Mouse (Mus musculus): ENCODE data around the gene Tagln3. TPM values are rescaled to one million over a fixed set of nuclear protein-coding genes. Genes with fewer than 3 reads are reported as not detected.

Tagln3 gene
- 414 and 527 TPM in 2 replicates for polyA plus RNA-seq (2012; rRNA removed)

GRCm38 (mm10) chr16:45724061-45724741, at the start of gene Tagln3:
Tagln3 (minus strand) TSS chr16:45724608.

GRCm38 (mm10) chr16:45742615-45743476, 18.4 kb upstream of the Tagln3 start, which contains the start of gene Abhd10:
Abhd10 (minus strand) TSS chr16:45742955.

GRCm38 (mm10) chr16:45693558-45693957, 30.9 kb downstream of the Tagln3 start, which contains the start of gene Tmprss7:
Tmprss7 (minus strand) TSS chr16:45693658.

Other genes starting within 250 kb of the Tagln3 start
- gene Gm609, start 231.6 kb downstream of the Tagln3 start, polyA plus RNA-seq (2012; rRNA removed): not detected in 2 replicates
- gene Gm17783, start 192.6 kb downstream of the Tagln3 start, polyA plus RNA-seq (2012; rRNA removed): not detected in 2 replicates
- not detected in 2 replicates for gene Slc9c1, start 189.3 kb downstream of the Tagln3 start, polyA plus RNA-seq (2012; rRNA removed)
- 0.03 TPM in 1 of 2 replicates, not detected in the other for gene Gcsam, start 114.2 kb downstream of the Tagln3 start, polyA plus RNA-seq (2012; rRNA removed)
- gene BC016579, start 70.5 kb downstream of the Tagln3 start, polyA plus RNA-seq (2012; rRNA removed): 0.18 and 0.22 TPM in 2 replicates
- gene Tmprss7, start 30.9 kb downstream of the Tagln3 start, polyA plus RNA-seq (2012; rRNA removed): 1.3 and 1.9 TPM in 2 replicates
- 32.6 and 33.3 TPM in 2 replicates for gene Abhd10, start 18.3 kb upstream of the Tagln3 start, polyA plus RNA-seq (2012; rRNA removed)
- gene Phldb2, start 229.0 kb upstream of the Tagln3 start, polyA plus RNA-seq (2012; rRNA removed): 10.9 and 16.2 TPM in 2 replicates